Mouse (Mus musculus): Measurements from ENCODE around the gene Scrn3. TPM values are rescaled to one million over a fixed set of nuclear protein-coding genes. Genes with fewer than 3 reads are reported as not detected.

Gene Scrn3
- polyA plus RNA-seq, 1 experiment from 2014 or later = 14.5 TPM

GRCm38 (mm10) chr2:73278869-73279268, 33.5 kb upstream of the Scrn3 start:
- Histone ChIP-seq H3K4me1 (ENCODE audit: control insufficient read depth, insufficient read depth, low read length) (peaks cover 9% of the 10 kb centered on the region), H3K27ac (ENCODE audit: low read depth, low read length) (no peak overlapping the region), H3K9ac (ENCODE audit: low read length) (0 out of 2 replicates have a peak overlapping the region, but pooled peaks have one; percentile 18), H3K36me3 (ENCODE audit: control insufficient read depth, insufficient read depth, low read length) (no peaks in the 10 kb centered on the region), H3K9me3 (ENCODE audit: control insufficient read depth, low read length) (no peaks in the 10 kb centered on the region), H3K4me3 (ENCODE audit: low read depth, low read length) (peak overlapping the region; percentile 9; the same call in 1 of the 2 replicates), H3K4me2 (ENCODE audit: low read depth) (peak overlapping the region; percentile 30), H3K27me3 (ENCODE audit: control insufficient read depth, insufficient read depth, low read length) (peaks cover 58% of the 10 kb centered on the region)
- ATAC-seq (ENCODE audit: insufficient read depth, low FRiP score, low TSS enrichment) (peak; percentile 23; the same call in 1 of the 2 replicates), DNase-seq (ENCODE audit: low spot score) (no peak)
- 0% methylated on average over 17 of the region's 17 CpGs for WGBS

GRCm38 (mm10) chr2:73279271-73280038, 32.9 kb upstream of the Scrn3 start:
- Histone ChIP-seq H3K27me3 (ENCODE audit: control insufficient read depth, insufficient read depth, low read length) (peaks cover 52% of the 10 kb centered on the region), H3K9me3 (ENCODE audit: control insufficient read depth, low read length) (no peaks in the 10 kb centered on the region), H3K4me1 (ENCODE audit: control insufficient read depth, insufficient read depth, low read length) (0 out of 2 replicates have a peak, but pooled peaks cover 4% of the 10 kb centered on the region), H3K9ac (ENCODE audit: low read length) (no peak overlapping the region), H3K4me3 (ENCODE audit: low read depth, low read length) (peak overlapping the region; percentile 9; the same call in 1 of the 2 replicates), H3K27ac (ENCODE audit: low read depth, low read length) (no peak overlapping the region), H3K4me2 (ENCODE audit: low read depth) (peak overlapping the region; percentile 30), H3K36me3 (ENCODE audit: control insufficient read depth, insufficient read depth, low read length) (no peaks in the 10 kb centered on the region)
- DNase-seq (ENCODE audit: low spot score) (peak; percentile 32), ATAC-seq (ENCODE audit: insufficient read depth, low FRiP score, low TSS enrichment) (peak; percentile 25; the same call in 1 of the 2 replicates)
- WGBS = under 1% methylated on average over 31 of the region's 31 CpGs

GRCm38 (mm10) chr2:73280356-73281047, 31.9 kb upstream of the Scrn3 start:
- peak; percentile 42 for DNase-seq (ENCODE audit: low spot score)

GRCm38 (mm10) chr2:73281048-73281661, 31.2 kb upstream of the Scrn3 start:
- peak overlapping the region; percentile 19; the same call in 1 of the 2 replicates for H3K4me2 ChIP-seq (ENCODE audit: low read depth)
- H3K9ac ChIP-seq (ENCODE audit: low read length) = no peak overlapping the region
- H3K9me3 ChIP-seq (ENCODE audit: control insufficient read depth, low read length) = no peaks in the 10 kb centered on the region
- peaks cover 47% of the 10 kb centered on the region for H3K27me3 ChIP-seq (ENCODE audit: control insufficient read depth, insufficient read depth, low read length)
- 13% methylated on average over 22 of the region's 22 CpGs for WGBS
- DNase-seq (ENCODE audit: low spot score) = peak; percentile 37
- H3K36me3 ChIP-seq (ENCODE audit: control insufficient read depth, insufficient read depth, low read length) = no peaks in the 10 kb centered on the region
- no peak overlapping the region for H3K27ac ChIP-seq (ENCODE audit: low read depth, low read length)
- no peak for ATAC-seq (ENCODE audit: insufficient read depth, low FRiP score, low TSS enrichment)
- H3K4me3 ChIP-seq (ENCODE audit: low read depth, low read length) = no peak overlapping the region
- 0 out of 2 replicates have a peak, but pooled peaks cover 4% of the 10 kb centered on the region for H3K4me1 ChIP-seq (ENCODE audit: control insufficient read depth, insufficient read depth, low read length)

More at GRCm38 (mm10) chr2:73280356-73281047, 31.9 kb upstream of the Scrn3 start:
- H3K9ac ChIP-seq (ENCODE audit: low read length) = no peak overlapping the region
- H3K9me3 ChIP-seq (ENCODE audit: control insufficient read depth, low read length) = no peaks in the 10 kb centered on the region
- WGBS = 2% methylated on average over 33 of the region's 33 CpGs
- no peaks in the 10 kb centered on the region for H3K36me3 ChIP-seq (ENCODE audit: control insufficient read depth, insufficient read depth, low read length)
- H3K4me2 ChIP-seq (ENCODE audit: low read depth) = peak overlapping the region; percentile 19
- no peak overlapping the region for H3K27ac ChIP-seq (ENCODE audit: low read depth, low read length)
- peaks cover 47% of the 10 kb centered on the region for H3K27me3 ChIP-seq (ENCODE audit: control insufficient read depth, insufficient read depth, low read length)
- H3K4me3 ChIP-seq (ENCODE audit: low read depth, low read length) = no peak overlapping the region
- 0 out of 2 replicates have a peak, but pooled peaks cover 4% of the 10 kb centered on the region for H3K4me1 ChIP-seq (ENCODE audit: control insufficient read depth, insufficient read depth, low read length)
- ATAC-seq (ENCODE audit: insufficient read depth, low FRiP score, low TSS enrichment) = no peak

- no peak for ATAC-seq (ENCODE audit: insufficient read depth, low FRiP score, low TSS enrichment)
- Histone ChIP-seq H3K27me3 (ENCODE audit: control insufficient read depth, insufficient read depth, low read length) (peaks cover 44% of the 10 kb centered on the region), H3K4me3 (ENCODE audit: low read depth, low read length) (no peak overlapping the region), H3K9ac (ENCODE audit: low read length) (no peak overlapping the region), H3K4me1 (ENCODE audit: control insufficient read depth, insufficient read depth, low read length) (0 out of 2 replicates have a peak, but pooled peaks cover 4% of the 10 kb centered on the region), H3K36me3 (ENCODE audit: control insufficient read depth, insufficient read depth, low read length) (no peaks in the 10 kb centered on the region), H3K9me3 (ENCODE audit: control insufficient read depth, low read length) (no peaks in the 10 kb centered on the region), H3K4me2 (ENCODE audit: low read depth) (no peak overlapping the region), H3K27ac (ENCODE audit: low read depth, low read length) (no peak overlapping the region)
- 7% methylated on average over 7 of the region's 7 CpGs for WGBS
- DNase-seq (ENCODE audit: low spot score) = no peak
Measured at GRCm38 (mm10) chr2:73281707-73282106, 30.7 kb upstream of the Scrn3 start.

GRCm38 (mm10) chr2:73285630-73286029, 26.8 kb upstream of the Scrn3 start:
- no peak overlapping the region for H3K9ac ChIP-seq (ENCODE audit: low read length)
- H3K9me3 ChIP-seq (ENCODE audit: control insufficient read depth, low read length) = no peaks in the 10 kb centered on the region
- no peaks in the 10 kb centered on the region for H3K4me1 ChIP-seq (ENCODE audit: control insufficient read depth, insufficient read depth, low read length)
- no peaks in the 10 kb centered on the region for H3K36me3 ChIP-seq (ENCODE audit: control insufficient read depth, insufficient read depth, low read length)
- no peak overlapping the region for H3K4me2 ChIP-seq (ENCODE audit: low read depth)
- H3K27ac ChIP-seq (ENCODE audit: low read depth, low read length) = no peak overlapping the region
- H3K4me3 ChIP-seq (ENCODE audit: low read depth, low read length) = no peak overlapping the region
- H3K27me3 ChIP-seq (ENCODE audit: control insufficient read depth, insufficient read depth, low read length) = peaks cover 12% of the 10 kb centered on the region
- DNase-seq (ENCODE audit: low spot score) (peak; percentile 35), ATAC-seq (ENCODE audit: insufficient read depth, low FRiP score, low TSS enrichment) (no peak)
- 13% methylated on average over 2 of the region's 2 CpGs for WGBS

GRCm38 (mm10) chr2:73291130-73291529, 21.3 kb upstream of the Scrn3 start:
- Histone ChIP-seq H3K9me3 (ENCODE audit: control insufficient read depth, low read length) (no peaks in the 10 kb centered on the region), H3K4me3 (ENCODE audit: low read depth, low read length) (no peak overlapping the region), H3K9ac (ENCODE audit: low read length) (no peak overlapping the region), H3K36me3 (ENCODE audit: control insufficient read depth, insufficient read depth, low read length) (no peaks in the 10 kb centered on the region; the same call in 1 of the 2 replicates), H3K27ac (ENCODE audit: low read depth, low read length) (no peak overlapping the region), H3K4me2 (ENCODE audit: low read depth) (no peak overlapping the region), H3K4me1 (ENCODE audit: control insufficient read depth, insufficient read depth, low read length) (no peaks in the 10 kb centered on the region), H3K27me3 (ENCODE audit: control insufficient read depth, insufficient read depth, low read length) (no peaks in the 10 kb centered on the region)
- DNase-seq (ENCODE audit: low spot score) = no peak
- ATAC-seq (ENCODE audit: insufficient read depth, low FRiP score, low TSS enrichment) = no peak
- WGBS = 93% methylated on average over 4 of the region's 4 CpGs

GRCm38 (mm10) chr2:73295023-73295422, 17.4 kb upstream of the Scrn3 start:
- Histone ChIP-seq H3K27me3 (ENCODE audit: control insufficient read depth, insufficient read depth, low read length) (no peaks in the 10 kb centered on the region), H3K4me2 (ENCODE audit: low read depth) (no peak overlapping the region), H3K36me3 (ENCODE audit: control insufficient read depth, insufficient read depth, low read length) (no peaks in the 10 kb centered on the region; the same call in 1 of the 2 replicates), H3K9me3 (ENCODE audit: control insufficient read depth, low read length) (no peaks in the 10 kb centered on the region), H3K4me1 (ENCODE audit: control insufficient read depth, insufficient read depth, low read length) (no peaks in the 10 kb centered on the region), H3K9ac (ENCODE audit: low read length) (no peak overlapping the region), H3K4me3 (ENCODE audit: low read depth, low read length) (no peak overlapping the region), H3K27ac (ENCODE audit: low read depth, low read length) (no peak overlapping the region)
- ATAC-seq (ENCODE audit: insufficient read depth, low FRiP score, low TSS enrichment) (no peak), DNase-seq (ENCODE audit: low spot score) (no peak)
- WGBS = 84% methylated on average over 7 of the region's 7 CpGs
